Mouse (Mus musculus): ENCODE measurements around the gene Arhgap5. TPM values are rescaled to one million over a fixed set of nuclear protein-coding genes. Genes with fewer than 3 reads are reported as not detected.

Gene Arhgap5
- polyA plus RNA-seq, 1 experiment = 9.9 TPM

GRCm38 (mm10) chr12:52476036-52476435, 27.7 kb upstream of the Arhgap5 start:
- Histone ChIP-seq H3K4me3 (no peak overlapping the region), H3K4me2 (ENCODE audit: low read depth) (no peak overlapping the region), H3ac (ENCODE audit: control insufficient read depth, insufficient read length) (no peak overlapping the region), H3K79me2 (ENCODE audit: control insufficient read depth, insufficient read depth) (no peaks in the 10 kb centered on the region), H3K36me3 (ENCODE audit: control insufficient read depth, insufficient read depth) (no peaks in the 10 kb centered on the region), H3K27me3 (ENCODE audit: control insufficient read depth, insufficient read depth, insufficient read length) (no peaks in the 10 kb centered on the region)
- TF ChIP-seq SRF (IDR thresholded peaks at IDR 0.05; ENCODE audit: control insufficient read depth, insufficient read length, low read depth) (no peak), POLR2A (IDR thresholded peaks at IDR 0.05; ENCODE audit: insufficient read length, low read depth) (no peak), USF1 (IDR thresholded peaks at IDR 0.05; ENCODE audit: low read depth) (no peak), TCF12 (IDR thresholded peaks at IDR 0.05; ENCODE audit: insufficient read depth, poor library complexity, severe bottlenecking) (no peak), E2F4 (IDR thresholded peaks at IDR 0.05; ENCODE audit: insufficient read depth) (no peak), MAX (IDR thresholded peaks at IDR 0.05; ENCODE audit: low read depth) (no peak), MYOG (IDR thresholded peaks at IDR 0.05; ENCODE audit: control insufficient read depth in 1 of 3, insufficient read depth in 1 of 3, insufficient read length in 2 of 3, low read depth in 2 of 3) (no peak), POLR2AphosphoS2 (IDR thresholded peaks at IDR 0.05; ENCODE audit: insufficient read length, low read depth) (no peak)

DNA sequence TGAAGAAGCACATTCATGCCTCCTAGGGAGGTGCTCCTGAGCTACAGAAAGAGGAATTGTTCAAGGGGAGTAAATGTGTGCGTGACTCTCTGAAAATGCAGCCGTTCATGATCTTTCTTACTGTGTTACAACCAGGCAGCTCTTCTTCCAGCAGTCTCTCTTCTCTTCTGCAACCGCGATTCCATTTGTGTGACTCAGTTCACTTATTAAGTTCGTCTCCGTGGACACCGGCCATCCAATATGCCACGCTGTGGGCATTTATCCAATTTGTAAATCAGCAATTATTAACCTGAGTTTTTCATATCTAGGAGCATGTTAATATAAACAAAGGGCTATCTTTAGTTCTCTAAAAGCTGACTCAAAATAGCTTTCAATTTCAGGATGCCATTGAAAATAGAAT, 25.2 kb upstream of the Arhgap5 start:
- TF ChIP-seq REST (IDR thresholded peaks at IDR 0.05; ENCODE audit: insufficient read depth, insufficient read length) (no peak), TCF12 (IDR thresholded peaks at IDR 0.05; ENCODE audit: insufficient read depth, poor library complexity, severe bottlenecking) (no peak), SRF (IDR thresholded peaks at IDR 0.05; ENCODE audit: control insufficient read depth, insufficient read length, low read depth) (no peak), POLR2A (IDR thresholded peaks at IDR 0.05; ENCODE audit: insufficient read length, low read depth) (no peak), POLR2AphosphoS2 (IDR thresholded peaks at IDR 0.05; ENCODE audit: insufficient read length, low read depth) (no peak), MYOD1 (IDR thresholded peaks at IDR 0.05; ENCODE audit: control insufficient read depth in 1 of 3, insufficient read length in 2 of 3, low read depth in 2 of 3) (no peak), CEBPB (IDR thresholded peaks at IDR 0.05; ENCODE audit: insufficient read depth, poor library complexity, severe bottlenecking) (no peak), E2F4 (IDR thresholded peaks at IDR 0.05; ENCODE audit: insufficient read depth) (no peak), USF1 (IDR thresholded peaks at IDR 0.05; ENCODE audit: low read depth) (no peak), MAX (IDR thresholded peaks at IDR 0.05; ENCODE audit: low read depth) (no peak), MYOG (IDR thresholded peaks at IDR 0.05; ENCODE audit: control insufficient read depth in 1 of 3, insufficient read depth in 1 of 3, insufficient read length in 2 of 3, low read depth in 2 of 3) (no peak), TCF3 (IDR thresholded peaks at IDR 0.05; ENCODE audit: insufficient read length, low read depth) (no peak)
- H3K4me2 ChIP-seq (ENCODE audit: low read depth) = peak overlapping the region; percentile 20

DNA sequence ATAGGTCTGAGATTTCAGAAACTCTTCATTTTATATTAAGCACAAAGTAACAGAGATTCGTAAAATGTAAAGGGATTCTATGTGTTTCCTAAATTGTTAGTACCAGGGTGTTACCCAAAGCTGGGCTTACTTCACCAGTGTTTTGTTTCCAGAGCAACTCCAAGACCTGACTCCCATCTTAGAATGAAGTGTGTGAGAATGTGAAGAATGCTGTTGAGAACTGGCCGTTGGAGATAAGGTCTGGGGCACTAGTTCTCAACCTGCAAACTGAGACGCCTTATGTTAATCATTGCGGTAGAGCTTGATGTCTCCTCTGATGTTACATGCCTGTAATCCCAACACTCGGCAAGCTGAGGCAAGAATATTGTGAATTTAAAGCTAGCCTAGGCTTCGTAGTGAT, 24.4 kb upstream of the Arhgap5 start:
- TF ChIP-seq SRF (IDR thresholded peaks at IDR 0.05; ENCODE audit: control insufficient read depth, insufficient read length, low read depth) = no peak
- no peak for TF ChIP-seq TCF12 (IDR thresholded peaks at IDR 0.05; ENCODE audit: insufficient read depth, poor library complexity, severe bottlenecking)
- TF ChIP-seq E2F4 (IDR thresholded peaks at IDR 0.05; ENCODE audit: insufficient read depth) = no peak
- no peak for TF ChIP-seq REST (IDR thresholded peaks at IDR 0.05; ENCODE audit: insufficient read depth, insufficient read length)
- TF ChIP-seq MYOG (IDR thresholded peaks at IDR 0.05; ENCODE audit: control insufficient read depth in 1 of 3, insufficient read depth in 1 of 3, insufficient read length in 2 of 3, low read depth in 2 of 3) = no peak
- no peaks in the 10 kb centered on the region for H3K27me3 ChIP-seq (ENCODE audit: control insufficient read depth, insufficient read depth, insufficient read length)
- no peaks in the 10 kb centered on the region for H3K36me3 ChIP-seq (ENCODE audit: control insufficient read depth, insufficient read depth)
- H3ac ChIP-seq (ENCODE audit: control insufficient read depth, insufficient read length) = no peak overlapping the region
- no peaks in the 10 kb centered on the region for H3K79me2 ChIP-seq (ENCODE audit: control insufficient read depth, insufficient read depth)
- H3K4me2 ChIP-seq (ENCODE audit: low read depth) = no peak overlapping the region
- H3K4me3 ChIP-seq = no peak overlapping the region

More for the DNA sequence above, 25.2 kb upstream of the Arhgap5 start:
- Histone ChIP-seq H3K79me2 (ENCODE audit: control insufficient read depth, insufficient read depth) (no peaks in the 10 kb centered on the region), H3ac (ENCODE audit: control insufficient read depth, insufficient read length) (no peak overlapping the region), H3K4me3 (no peak overlapping the region), H3K27me3 (ENCODE audit: control insufficient read depth, insufficient read depth, insufficient read length) (no peaks in the 10 kb centered on the region), H3K36me3 (ENCODE audit: control insufficient read depth, insufficient read depth) (no peaks in the 10 kb centered on the region)

- Histone ChIP-seq H3K79me2 (ENCODE audit: control insufficient read depth, insufficient read depth) (no peaks in the 10 kb centered on the region), H3ac (ENCODE audit: control insufficient read depth, insufficient read length) (no peak overlapping the region), H3K4me3 (no peak overlapping the region), H3K36me3 (ENCODE audit: control insufficient read depth, insufficient read depth) (no peaks in the 10 kb centered on the region), H3K4me2 (ENCODE audit: low read depth) (no peak overlapping the region), H3K27me3 (ENCODE audit: control insufficient read depth, insufficient read depth, insufficient read length) (no peaks in the 10 kb centered on the region)
- TF ChIP-seq SRF (IDR thresholded peaks at IDR 0.05; ENCODE audit: control insufficient read depth, insufficient read length, low read depth) (no peak), CEBPB (IDR thresholded peaks at IDR 0.05; ENCODE audit: insufficient read depth, poor library complexity, severe bottlenecking) (no peak), POLR2A (IDR thresholded peaks at IDR 0.05; ENCODE audit: insufficient read length, low read depth) (no peak), MYOD1 (IDR thresholded peaks at IDR 0.05; ENCODE audit: control insufficient read depth in 1 of 3, insufficient read length in 2 of 3, low read depth in 2 of 3) (no peak), USF1 (IDR thresholded peaks at IDR 0.05; ENCODE audit: low read depth) (no peak), REST (IDR thresholded peaks at IDR 0.05; ENCODE audit: insufficient read depth, insufficient read length) (no peak), MAX (IDR thresholded peaks at IDR 0.05; ENCODE audit: low read depth) (no peak), TCF3 (IDR thresholded peaks at IDR 0.05; ENCODE audit: insufficient read length, low read depth) (no peak), MYOG (IDR thresholded peaks at IDR 0.05; ENCODE audit: control insufficient read depth in 1 of 3, insufficient read depth in 1 of 3, insufficient read length in 2 of 3, low read depth in 2 of 3) (no peak), TCF12 (IDR thresholded peaks at IDR 0.05; ENCODE audit: insufficient read depth, poor library complexity, severe bottlenecking) (no peak), E2F4 (IDR thresholded peaks at IDR 0.05; ENCODE audit: insufficient read depth) (no peak), POLR2AphosphoS2 (IDR thresholded peaks at IDR 0.05; ENCODE audit: insufficient read length, low read depth) (no peak)
Measured at GRCm38 (mm10) chr12:52480851-52481250, 22.9 kb upstream of the Arhgap5 start.

- no peaks in the 10 kb centered on the region for H3K79me2 ChIP-seq (ENCODE audit: control insufficient read depth, insufficient read depth)
- H3ac ChIP-seq (ENCODE audit: control insufficient read depth, insufficient read length) = no peak overlapping the region
- TF ChIP-seq USF1 (IDR thresholded peaks at IDR 0.05; ENCODE audit: low read depth) (no peak), POLR2AphosphoS2 (IDR thresholded peaks at IDR 0.05; ENCODE audit: insufficient read length, low read depth) (no peak), REST (IDR thresholded peaks at IDR 0.05; ENCODE audit: insufficient read depth, insufficient read length) (no peak)
- no peaks in the 10 kb centered on the region for H3K27me3 ChIP-seq (ENCODE audit: control insufficient read depth, insufficient read depth, insufficient read length)
- no peak overlapping the region for H3K4me2 ChIP-seq (ENCODE audit: low read depth)
- H3K36me3 ChIP-seq (ENCODE audit: control insufficient read depth, insufficient read depth) = no peaks in the 10 kb centered on the region
- H3K4me3 ChIP-seq = no peak overlapping the region
Measured at GRCm38 (mm10) chr12:52481969-52482550, 21.7 kb upstream of the Arhgap5 start.
